Mouse (Mus musculus): ENCODE results near the gene Qk.

The Qk gene

DNA sequence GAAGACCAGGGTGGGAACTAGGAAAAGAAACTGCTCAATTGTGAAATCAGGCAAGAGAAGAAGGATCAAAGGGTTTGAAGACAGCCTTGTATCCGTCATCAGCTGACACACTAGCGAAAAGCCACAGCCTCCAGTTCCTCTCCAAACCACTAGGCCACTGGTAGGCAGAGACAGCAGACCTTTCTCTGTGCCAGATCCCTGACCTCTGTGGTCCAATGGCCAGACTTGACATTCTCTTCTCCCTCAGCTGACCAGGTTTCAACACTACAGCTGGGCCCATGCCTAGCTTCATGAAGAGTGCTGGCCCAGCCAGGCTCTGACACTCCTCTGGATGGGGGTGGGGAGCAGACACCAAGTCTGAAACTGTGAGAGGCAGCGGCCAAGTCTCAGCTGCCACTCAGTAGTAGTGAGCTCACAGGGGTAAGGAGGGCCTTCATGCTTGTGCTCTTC is 7.0 kb upstream of the Qk start:
- DNase-seq (ENCODE audit: low read depth, low spot score) = peak; percentile 44

DNA sequence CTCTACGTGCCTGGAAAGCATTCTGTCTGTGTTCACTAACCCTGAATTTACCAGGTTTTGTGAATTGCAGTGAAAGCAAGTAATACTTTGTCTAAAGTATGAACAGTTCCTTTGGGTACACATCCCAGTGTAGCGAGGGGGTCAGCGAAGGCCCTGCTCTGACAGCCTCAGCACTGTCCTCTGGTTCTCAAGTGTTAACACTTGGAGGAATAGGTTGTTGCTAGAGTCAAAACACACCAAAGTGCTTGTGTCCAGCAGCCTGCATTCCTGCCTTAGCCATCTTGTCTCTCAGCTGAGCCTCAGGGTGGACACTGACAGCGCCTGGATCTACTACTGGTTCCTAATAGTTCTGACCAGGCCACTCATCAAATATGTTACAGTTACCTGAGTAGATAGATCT is 6.3 kb upstream of the Qk start:
- DNase-seq (ENCODE audit: low read depth, low spot score) = no peak

- DNase-seq (ENCODE audit: low read depth, low spot score) = no peak
Observed at GRCm38 (mm10) chr17:10321754-10322153, 2.1 kb upstream of the Qk start.

DNA sequence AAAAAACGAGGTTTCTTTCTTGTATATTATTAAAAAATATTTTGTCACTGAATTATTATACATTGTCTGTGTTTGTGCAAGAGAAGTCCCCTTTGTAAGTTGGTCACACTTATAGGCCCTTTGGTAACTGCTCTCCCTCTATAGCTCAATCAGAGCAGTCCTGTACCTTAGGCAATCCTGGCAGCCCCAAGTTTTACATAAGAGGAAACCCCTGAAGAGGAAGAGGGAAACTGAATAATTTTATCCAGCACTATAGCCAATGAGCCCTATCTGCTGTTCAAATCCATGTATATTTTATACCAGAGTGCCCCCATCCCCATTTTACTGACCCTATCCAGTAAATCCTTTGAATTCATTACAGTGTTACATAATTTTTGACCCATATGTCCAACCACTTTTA is 1.4 kb upstream of the Qk start:
- DNase-seq (ENCODE audit: low read depth, low spot score) = no peak

DNA sequence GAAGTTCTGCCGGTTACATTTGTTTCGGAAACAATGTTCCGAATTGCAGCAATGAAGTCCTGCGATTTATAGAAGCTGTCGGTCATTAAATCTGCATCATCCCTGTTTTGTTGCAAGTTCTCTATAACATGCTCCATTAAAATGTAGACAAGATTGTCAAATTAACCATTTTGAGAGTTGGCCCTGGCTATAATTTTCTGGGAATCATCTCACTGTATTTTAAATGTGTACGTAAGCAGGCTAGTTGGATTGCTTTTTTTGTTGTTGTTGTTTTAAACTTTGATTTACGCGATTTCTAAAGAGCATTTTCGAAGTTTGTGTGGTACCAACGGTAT is 769 bp upstream of the Qk start:
- DNase-seq (ENCODE audit: low read depth, low spot score) = no peak

DNA sequence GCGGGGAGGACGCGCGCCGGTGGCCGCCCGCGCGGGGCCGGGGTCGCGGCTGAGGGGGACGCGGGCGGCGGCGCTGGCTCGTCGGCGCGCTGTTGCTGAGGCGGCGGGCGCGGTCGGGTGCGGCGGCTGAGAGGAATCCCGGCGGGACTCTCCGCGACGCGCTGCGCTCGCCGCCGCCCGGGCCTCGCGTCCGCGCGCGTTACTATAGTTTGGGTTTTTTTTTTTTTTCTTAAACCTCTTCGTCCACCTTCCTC is 296 bp downstream of the Qk start:
- DNase-seq (ENCODE audit: low read depth, low spot score) = no peak

DNA sequence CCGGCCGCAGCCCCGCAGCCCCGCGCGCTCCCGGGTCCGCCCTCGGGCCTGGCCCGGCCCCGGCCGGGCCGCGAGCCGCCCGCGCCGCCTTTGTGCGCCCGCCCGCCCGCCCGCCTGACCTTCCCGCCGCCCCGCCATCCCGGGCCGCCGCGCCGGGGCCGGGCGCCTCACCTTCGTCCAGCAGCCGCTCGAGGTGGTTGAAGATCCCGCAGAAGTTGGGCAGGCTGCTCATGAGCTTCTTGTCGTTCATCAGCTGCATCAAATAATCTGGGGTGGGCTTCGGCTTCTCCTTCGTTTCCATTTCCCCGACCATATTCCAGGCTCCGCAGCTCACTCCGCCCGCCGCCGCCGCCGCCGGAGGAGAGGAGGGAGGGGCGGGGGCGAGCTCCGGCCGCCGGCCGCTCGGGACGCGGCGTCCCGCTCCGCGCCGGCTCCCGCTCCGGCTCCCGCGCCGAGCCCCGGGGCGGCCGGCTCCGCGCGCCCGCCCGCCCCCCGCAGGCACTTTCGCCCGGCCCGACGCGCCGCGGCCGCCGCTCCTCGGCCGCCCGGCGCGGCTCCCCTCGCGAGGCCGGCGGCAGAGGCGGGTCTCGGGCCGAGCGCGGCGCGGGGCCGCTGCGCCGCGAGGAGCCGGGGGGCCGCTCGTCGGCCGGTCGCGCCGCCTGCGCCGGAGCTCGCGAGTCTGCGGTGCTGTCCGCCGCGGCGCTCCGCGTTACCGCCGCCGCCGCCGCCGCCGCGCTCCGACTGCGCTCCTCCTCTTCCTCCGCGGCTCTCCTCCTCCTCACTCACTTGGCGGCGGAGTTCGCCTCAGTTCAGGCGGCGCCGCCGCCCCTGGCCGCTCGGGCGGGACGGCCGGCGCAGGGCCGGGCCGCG is 858 bp downstream of the Qk start:
- peak; percentile 55 for DNase-seq (ENCODE audit: low read depth, low spot score)

- peak; percentile 85 for DNase-seq (ENCODE audit: low read depth, low spot score)
Observed at GRCm38 (mm10) chr17:10317981-10318551, 1.6 kb downstream of the Qk start.

GRCm38 (mm10) chr17:10317186-10317585 is 2.5 kb downstream of the Qk start:
- DNase-seq (ENCODE audit: low read depth, low spot score) = peak; percentile 60

DNA sequence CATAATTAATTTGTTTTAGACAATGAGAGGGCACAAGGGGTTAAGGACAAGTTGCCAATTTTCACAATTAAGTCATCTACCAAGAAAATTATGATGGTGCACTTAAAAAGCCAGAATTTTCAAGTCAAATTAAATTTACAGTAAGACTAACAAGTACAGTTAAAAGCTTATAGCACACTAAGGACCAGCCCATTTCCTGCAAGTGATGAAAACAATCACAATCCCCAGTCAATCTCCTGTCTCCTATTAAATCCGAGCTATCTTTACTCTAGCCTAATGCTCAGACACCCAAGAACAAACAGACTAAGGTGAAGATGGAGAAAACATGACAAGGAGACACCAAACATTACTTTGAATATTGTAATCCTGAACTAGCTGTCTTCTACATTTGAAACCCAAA is 3.2 kb downstream of the Qk start:
- DNase-seq (ENCODE audit: low read depth, low spot score) = no peak

DNA sequence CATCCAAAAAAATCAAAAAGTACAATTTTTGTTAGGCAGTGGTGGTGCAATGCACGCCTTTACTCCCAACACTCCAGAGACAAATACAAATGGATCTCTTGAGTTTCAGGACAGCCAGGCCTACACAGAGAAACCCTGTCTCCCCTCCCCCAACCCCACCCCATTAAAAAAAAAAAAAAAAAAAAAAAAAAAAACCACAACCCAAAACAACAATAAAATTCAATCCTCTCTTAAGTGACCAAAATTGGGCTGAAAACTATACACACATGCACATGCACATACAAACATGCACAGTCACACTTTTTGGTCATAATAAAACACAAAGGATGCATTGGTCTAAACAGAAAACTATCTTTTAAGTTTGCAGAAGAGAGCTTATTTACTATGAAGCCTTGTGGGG is 9.6 kb downstream of the Qk start:
- no peak for DNase-seq (ENCODE audit: low read depth, low spot score)

- DNase-seq (ENCODE audit: low read depth, low spot score) = peak; percentile 46
Observed at GRCm38 (mm10) chr17:10309135-10309623, 10.5 kb downstream of the Qk start.

DNA sequence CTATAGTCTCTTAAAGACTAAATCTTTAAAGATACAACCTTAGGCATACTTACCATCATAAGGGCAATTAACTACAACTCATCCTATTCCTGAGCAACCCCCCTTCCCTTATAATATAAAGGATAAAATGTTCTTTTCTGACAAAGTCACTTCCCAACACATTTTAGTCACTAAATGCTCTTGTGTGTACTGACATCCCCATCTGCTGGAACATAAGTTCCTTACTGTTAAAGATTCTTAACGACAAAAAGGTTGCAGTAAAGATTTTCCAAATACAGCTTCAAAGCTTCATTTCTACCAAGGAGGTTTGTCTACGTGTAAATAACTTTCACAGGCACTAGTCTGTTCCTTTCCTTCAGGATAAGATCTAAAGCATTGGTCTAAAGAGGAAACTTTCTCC is 13.2 kb downstream of the Qk start:
- DNase-seq (ENCODE audit: low read depth, low spot score) = no peak

DNA sequence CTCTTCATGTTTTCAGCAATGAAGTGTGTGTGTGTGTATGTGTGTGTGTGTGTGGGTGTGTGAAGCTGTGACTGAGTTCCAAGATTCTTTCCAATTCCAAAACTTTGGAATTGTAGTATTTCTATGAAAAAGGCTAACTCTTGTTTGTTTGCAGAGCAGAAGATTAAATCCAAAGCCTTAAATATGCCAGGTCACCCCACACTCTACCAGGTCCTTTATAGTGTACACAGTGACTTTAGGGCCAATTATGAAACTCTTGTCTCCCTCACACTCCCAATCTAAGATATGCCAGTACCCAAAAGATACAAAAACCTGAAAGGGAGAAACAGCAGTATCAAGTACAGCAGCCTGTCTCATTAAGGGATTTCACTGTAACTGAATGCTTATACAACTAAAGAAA is 15.7 kb downstream of the Qk start:
- no peak for DNase-seq (ENCODE audit: low read depth, low spot score)

GRCm38 (mm10) chr17:10300968-10301795 is 18.5 kb downstream of the Qk start:
- no peak for DNase-seq (ENCODE audit: low read depth, low spot score)

DNA sequence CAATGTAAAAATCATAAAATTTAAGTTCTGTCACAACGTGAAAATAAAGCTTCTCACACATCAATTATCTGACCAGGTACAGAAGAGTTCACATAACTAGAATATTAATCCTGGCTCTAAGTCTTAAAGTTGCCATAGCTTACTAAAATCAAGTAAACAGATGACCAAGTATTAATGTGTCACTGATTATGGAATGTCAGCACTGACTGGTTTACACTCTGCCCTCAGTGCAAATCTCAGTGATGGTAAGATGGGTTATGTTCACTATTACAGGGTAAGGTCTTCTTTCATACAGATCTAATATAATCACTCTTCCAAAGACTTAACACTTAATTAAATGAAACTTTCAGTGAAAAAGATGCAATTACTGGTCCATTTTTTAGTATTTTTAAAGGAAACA is 20.3 kb downstream of the Qk start:
- DNase-seq (ENCODE audit: low read depth, low spot score) = no peak

DNA sequence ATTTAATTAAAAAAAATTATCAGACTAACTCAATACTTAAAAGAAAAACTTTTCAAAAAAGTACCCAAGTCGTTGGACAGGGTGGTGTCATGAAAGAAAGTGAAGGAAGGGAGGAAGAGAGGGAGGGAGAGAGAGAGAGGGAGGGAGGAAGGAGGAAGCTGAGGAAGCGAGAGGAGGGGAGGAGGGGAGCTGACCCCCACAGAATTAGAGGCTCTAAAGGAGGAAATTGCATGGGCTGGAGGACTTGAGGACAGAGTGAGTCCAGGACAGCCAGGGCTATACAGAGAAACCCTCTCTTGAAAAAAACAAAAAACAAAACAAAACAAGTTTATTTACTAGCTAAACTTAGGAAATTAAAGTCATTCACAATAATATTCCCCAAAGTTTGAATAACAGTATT is 27.1 kb downstream of the Qk start:
- DNase-seq (ENCODE audit: low read depth, low spot score) = no peak

GRCm38 (mm10) chr17:10284772-10285171 is 34.9 kb downstream of the Qk start:
- no peak for DNase-seq (ENCODE audit: low read depth, low spot score)

DNA sequence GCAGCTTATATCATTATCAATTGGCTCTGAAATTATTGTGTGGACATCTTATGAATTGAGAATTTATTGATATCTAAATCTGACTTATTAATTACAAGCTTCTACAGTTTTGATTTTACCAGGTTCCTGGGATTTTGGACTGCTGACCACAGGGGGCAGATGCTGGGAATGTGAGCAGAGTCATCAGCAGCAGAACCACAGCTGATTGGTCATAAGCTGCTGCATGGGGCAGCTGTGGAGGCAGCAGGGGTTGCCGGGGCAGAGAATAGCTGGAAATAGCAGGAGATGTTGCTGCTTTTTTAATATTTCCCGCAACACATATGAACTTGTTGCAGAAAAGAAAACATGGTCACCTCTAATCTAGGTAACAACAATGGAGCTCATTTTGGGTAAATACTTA is 40.1 kb downstream of the Qk start:
- peak; percentile 38 for DNase-seq (ENCODE audit: low read depth, low spot score)

DNA sequence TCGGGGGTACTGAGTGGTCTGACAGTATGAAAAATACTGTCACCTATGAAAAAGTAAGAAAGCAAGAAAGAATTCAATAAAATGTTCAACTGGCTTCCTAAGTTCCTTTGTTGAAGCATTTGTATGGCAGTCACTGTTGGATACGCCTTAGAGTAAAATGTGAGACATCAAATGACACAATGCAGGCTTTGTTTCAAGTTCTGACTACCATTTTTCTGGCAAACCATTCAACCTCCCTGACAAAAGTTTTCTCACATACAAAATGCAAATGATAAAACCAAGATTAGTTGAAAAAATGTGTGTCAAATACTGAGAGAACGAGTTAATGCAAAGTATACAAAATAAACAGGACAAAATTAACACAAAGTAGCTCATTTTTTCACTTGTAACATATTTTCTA is 50.1 kb downstream of the Qk start:
- DNase-seq (ENCODE audit: low read depth, low spot score) = peak; percentile 38

DNA sequence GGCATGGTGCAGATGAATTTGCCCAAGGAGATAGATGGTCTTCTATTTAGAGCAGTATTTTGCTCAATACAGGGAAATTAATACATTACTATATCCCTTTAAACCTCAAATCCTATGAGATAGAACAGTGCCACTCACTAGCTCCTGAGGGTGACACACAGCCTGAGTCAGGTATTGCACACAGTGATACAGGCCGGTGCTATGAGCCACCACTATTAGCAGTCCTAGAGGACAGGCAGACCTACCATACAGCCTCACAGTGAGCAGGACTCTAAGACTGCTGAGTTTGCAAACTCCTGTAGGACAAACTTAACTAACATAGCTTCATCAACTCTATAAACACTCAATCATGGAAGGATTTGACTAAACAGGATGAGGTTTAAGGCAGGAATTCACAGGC is 51.2 kb downstream of the Qk start:
- DNase-seq (ENCODE audit: low read depth, low spot score) = no peak

GRCm38 (mm10) chr17:10266207-10266606 is 53.4 kb downstream of the Qk start:
- DNase-seq (ENCODE audit: low read depth, low spot score) = no peak

Data from R1 (cell line).